Mouse (Mus musculus): ENCODE measurements around the gene Gm36028.
A peak's percentile ranks its signal among the peaks of the same experiment; 100 is the strongest.

Gene Gm36028

DNA sequence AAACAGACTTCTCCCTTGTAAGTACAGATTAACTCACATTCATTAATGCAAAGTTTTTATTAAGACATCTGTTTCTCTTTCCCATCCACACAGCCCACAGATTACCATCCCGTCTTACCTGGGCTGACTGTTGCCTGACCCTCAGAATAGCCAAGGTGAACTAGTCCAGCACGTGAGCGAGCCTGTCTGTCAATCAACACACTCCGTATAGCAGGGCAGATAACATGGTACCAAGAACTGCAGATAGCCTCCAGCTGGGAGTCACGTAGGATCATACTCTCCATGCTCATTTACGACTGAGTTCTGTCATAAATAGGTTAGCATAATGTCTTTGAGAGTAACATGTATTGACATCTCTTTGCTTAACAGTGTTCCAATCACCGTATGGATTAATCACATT lies at the start of gene Gm36028:
TSS of gene Gm36028 (minus strand) at position 118 of the 400 bp plus-strand sequence.
- DNase-seq: no peak

DNA sequence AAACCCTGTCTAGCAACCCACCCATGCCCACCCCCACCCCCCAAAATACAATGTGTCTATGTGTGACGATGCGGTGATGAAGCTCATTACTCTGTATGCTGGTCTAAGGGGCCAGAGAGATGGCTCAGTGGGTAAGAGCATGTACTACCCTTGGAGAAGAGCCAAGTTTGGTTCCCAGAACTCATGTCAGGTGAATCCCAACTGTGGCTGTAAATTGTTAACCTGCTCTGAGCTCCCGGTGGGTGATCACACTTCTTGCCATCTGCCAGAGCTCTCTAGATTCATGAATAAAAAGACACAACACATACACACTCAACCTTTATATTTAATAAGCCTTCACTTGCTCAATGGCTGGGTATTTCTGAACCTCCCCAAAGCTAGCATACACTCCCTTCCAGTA lies 45.5 kb upstream of the Gm36028 start:
- peak; percentile 76 for DNase-seq

DNA sequence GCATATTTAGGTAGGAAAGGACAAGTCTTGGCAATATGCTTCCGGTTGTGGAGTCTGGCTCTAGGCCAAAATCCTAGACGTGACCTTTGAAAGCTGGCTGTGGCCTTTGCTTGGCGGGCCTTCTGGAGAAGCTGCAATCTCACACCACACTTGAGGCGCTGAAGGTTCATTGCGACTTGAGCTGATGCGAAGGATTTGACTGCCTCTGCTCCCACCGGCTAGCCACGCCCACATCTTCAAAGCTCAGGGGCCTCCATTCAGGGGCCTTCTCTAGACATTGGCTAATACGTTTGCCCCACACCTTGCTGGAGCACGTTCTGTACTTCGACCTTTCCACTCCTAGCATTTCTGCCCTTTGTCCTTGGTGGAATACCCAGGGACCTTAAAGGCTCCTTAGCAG lies 40.4 kb upstream of the Gm36028 start:
- DNase-seq: peak; percentile 85

DNA sequence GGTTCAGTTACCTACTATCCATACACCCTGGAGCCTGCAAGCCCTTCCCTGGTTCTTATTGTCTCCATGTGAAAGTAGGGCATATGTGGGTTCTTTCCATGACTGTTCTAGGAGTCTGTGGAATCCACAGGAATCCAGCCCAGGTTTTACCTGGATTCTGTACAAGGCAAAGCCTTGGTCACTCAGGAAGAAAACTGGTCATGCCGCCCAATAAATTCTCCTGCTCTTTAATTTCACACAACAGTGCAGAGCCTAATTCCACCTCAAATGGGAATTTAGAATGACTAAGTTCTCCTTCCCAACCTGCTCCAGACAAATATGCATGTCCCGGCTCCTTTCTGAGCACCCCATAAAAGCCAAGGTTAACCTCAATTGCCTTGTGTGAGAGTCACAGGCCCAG lies 38.4 kb upstream of the Gm36028 start:
- DNase-seq: peak; percentile 58

DNA sequence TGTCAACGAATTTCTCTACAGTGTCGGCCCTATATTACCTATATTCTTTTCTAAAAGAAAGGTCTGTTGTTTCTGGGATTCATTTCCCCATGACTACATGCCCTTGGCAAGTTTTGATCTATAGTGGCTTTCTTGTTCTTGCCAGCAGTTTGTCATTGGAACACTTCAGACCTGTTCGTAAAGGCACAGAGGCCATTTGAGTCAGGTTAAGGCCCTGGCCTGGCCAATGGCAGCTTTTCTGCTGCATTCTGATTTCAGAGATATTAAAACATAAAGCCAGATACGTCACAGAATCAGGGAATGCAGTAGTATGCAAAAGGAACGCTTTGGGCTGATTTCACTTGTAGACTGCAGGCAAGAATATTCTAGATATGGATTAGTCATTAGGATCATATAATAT lies 37.8 kb upstream of the Gm36028 start:
- no peak for DNase-seq

DNA sequence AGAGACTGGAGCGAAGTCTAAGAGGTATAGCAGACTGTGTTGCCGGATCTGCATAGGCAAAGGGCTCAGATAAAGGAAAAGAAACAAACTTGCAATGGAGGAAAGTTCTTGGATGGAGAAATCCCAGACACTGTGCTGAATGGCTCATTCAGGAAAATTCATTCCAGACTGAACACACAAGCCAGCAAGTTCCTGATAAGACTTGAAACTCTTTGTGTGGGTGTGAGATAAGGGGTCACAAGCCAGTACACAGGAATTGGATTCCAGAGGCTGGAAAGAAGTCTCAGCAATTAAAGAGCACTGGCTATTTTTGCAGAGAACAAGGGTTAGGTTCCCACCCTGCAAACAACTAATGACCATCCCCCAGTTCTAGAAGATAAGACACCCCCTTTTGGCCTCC lies 33.0 kb upstream of the Gm36028 start:
- DNase-seq: no peak

DNA sequence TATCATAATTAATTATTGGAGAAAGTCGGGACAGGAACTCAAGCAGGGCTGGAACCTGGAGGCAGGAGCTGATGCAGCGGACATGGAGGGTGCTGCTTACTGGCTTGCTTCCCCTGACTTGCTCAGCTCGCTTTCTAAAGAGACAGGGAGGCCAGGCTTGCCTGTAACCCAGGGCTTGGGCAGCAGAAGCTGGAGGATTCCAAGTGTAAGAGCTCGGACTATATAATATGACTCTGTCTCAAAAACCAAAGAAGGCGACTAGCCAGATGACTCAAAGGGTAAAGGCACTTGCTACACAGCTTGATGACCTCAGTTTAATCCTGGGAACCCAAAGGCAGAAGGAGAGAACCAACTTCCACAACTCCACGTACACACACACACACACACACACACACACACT lies 32.4 kb upstream of the Gm36028 start:
- no peak for DNase-seq

DNA sequence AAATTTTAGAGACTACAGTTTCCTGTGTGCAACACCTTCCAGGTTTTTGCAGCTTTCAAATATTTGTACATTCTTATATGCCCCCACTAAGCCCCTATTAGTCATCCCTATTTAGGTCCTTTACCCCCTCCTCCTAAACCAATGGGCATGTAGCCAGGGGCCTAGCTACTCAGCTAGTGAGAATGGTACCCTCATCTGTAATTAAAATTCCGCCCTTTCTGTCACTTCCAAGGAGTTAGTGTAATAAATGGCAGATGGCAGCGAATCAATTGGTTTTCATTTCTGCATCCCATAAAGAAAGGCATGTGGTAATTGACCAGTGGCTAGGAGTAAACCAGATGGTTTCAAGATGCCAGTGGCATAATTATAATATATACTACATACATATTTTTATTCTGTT lies 31.7 kb upstream of the Gm36028 start:
- no peak for DNase-seq

DNA sequence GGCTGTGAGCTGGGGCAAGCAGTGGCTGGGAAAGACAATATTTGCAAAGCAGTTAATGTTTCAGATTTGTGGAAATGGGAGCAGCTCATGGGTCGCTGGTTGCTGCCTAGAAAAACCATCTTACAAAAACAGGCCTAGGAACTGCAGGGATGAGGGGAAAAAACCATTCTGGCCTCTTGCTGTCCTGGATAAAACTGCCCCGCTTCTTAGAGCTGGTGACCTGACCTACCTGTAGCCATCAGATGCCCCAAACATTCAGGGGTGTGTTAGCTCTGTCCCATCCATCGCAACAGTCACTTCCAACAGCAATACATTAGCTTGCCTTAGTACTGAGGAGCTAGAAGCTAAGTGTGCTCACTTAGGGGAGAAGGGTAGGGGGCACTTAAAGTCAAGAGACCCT lies 28.0 kb upstream of the Gm36028 start:
- no peak for DNase-seq

DNA sequence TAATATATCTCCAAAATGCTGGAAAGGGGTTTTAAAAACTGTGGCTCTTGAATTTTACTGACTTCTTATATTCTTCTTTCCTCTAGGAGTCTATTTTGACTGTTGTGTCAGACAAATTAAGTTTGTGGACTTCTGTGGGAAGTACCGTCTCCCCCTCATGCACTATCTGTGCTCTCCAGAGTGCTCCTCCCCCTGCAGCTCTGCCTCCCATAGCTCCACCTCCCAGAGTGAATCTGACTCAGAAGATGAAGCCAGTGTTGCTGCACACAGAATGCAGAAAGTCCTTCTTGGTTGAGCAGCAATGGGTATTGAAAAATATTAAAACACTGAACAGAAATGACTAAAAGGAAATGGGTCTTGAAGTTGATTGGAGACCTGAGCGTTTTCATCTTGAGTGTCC lies 20.2 kb upstream of the Gm36028 start:
- no peak for DNase-seq

DNA sequence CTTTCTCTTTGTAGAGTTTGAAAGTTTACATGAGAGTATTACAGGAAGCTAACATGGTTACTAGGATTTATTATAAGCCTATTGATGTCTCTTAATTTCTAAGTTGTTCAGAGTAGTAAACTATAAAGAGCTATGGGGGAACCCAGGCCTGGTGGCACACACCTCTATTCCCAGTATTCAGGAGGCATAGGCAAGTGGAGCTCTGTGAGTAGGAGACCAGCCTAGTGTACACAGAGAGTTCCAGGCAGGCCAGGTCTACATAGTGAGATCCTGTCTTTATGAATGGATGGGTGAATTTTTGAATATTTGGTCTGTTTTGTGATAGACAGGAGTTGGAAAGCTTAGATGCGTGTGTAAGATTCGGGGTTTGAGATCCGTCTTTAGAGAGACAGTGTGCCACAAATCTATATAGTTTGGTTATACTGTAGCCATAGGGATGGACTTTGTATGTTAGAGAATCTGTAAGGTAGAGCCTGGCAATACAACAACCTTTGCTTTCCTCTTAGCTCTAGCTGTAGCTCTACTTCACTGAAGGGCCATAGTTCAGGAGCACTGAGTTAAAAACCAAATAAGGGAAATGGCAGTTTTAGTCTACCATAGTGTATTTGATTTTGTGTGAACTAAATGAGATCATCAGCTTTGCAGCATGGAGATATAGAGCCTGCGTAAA lies 18.9 kb upstream of the Gm36028 start:
- DNase-seq: no peak

DNA sequence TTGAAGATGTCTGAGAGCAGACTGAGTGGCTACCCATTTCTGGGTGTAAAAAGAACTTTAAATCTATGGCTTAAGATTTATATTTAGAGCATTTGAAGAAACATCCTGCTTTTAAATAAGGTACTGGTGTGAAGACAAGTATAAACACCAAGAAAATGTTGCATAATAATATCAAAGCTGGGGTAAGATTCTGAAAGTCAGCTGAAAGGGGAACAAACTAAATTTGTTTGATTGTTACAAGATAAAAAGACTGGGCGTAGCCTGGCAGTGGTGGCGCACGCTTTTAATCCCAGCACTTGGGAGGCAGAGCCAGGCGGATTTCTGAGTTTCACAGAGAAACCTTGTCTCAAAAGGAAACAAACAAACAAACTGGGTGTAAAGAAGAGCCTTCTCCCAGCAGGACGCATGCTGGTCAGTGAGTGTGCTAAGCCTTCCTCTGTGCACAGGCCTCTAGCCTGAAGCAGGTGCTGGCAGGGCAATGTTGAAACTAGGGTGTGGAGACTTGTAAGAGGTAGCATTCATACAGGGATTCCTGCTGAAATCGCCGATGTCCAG lies 18.1 kb upstream of the Gm36028 start:
- no peak for DNase-seq

DNA sequence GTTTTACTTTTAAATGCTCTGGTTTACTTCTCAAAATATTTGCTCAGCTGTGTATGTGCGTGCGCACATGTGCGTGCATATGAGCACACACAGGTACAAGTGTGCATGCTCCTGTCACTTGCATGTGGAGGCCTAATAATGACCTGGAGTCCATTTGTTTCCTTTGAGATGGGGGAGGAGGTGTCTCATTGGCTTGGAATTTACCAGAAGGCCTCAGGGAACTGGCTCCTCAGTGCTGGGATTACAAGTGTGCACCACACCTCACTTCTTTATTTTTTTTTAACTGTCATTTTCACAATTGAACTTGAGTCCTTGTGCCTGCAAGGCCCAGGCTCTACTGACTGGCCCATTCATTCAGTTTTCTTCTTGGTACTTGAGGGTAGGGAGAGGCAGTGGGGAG lies 16.5 kb upstream of the Gm36028 start:
- DNase-seq: no peak

DNA sequence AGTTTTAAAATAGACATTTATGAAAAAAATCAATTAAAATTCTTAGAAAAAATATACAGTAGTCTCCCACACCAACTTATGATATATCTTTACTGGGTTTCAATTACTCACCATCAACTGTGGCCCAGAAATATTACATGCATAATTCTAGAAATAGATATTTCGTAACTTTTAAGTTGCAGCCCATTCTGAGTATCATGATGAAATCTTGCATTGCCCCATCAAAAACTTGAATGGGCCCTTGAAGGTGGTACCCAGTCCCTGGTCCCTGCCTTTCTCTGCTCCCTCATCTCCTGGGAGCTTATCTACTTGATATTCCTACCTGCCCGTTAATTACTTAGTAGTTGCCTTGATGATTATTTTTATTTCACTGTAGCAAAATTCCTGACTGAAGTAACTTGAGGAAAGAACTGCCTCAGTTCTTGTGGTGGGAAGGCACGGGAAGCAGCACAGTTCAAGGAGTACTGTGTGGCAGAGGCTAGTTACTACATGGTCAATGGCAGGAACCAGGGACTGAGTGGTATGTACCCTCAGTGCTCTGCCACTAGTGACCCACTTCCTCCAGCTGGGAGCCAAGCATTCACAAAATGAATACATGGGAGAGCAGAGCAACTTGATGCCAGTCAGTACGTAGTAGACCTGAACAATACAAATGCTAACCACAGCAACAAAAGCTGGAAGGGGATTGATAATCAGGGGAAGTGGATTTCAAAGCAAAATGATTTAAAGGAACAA lies 13.7 kb upstream of the Gm36028 start:
- DNase-seq: no peak

DNA sequence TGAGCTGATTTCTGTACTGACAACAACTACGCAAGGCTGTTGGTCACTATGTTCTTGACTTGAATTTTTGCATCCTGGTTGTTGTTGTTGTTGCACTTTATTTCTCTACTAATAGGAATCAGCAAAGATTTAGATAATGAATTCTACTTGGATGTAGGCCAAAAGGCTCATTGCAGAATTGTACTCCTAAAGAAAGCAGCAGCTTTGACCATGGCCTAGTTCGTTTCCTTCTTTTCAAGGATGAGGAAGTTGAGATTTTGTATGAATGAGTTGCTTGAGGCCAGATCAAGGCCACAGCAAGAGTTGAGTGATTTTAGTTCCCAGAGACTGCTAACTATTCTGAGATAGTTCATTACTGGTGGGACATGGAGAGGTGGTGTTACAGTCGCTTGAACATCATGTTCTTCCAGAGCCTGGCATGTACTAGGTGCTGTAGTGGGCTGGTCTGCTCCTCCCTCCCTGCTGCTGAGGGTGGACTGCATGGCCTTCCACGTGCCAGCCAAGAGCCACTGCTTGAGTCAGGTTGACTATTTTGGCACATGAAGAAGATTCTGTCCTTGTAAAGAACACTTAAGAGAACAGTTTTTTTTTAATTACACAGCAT lies 10.3 kb upstream of the Gm36028 start:
- DNase-seq: peak; percentile 85

DNA sequence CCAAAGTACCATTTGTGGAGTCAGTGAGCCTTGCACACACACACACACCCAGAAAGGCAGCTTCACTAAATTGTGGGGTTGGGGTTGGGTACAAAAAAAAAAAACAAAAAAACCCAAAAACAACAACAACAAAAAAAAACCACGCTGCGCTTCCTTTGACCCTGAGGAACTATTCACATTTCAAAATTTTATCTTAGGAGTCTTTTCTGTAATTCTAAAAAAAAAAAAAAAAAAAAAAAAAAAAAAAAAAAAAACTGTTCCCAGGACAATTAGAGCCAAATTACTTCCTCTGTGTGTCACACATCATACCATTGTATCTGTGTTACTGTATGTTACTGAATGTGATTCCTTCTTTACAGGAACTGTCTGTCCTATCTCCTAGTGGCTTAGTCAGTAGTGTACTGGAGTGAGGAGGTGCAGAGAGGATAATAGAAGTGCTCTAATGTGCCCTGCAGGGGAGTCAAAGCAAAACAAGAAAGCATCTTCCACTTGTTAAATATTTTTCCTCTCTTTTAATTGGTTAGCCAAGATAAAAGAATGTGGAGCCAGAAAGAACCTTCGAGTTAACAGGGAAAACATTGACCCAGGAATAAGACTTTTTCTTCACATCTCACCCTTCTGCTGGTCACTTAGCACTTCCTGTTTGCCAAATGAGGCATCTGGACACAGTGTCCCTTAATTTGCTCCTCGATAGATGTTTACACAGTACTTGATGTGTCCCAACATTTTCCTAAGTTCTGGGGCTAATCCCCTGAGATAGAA lies 8.7 kb upstream of the Gm36028 start:
- DNase-seq: peak; percentile 69

DNA sequence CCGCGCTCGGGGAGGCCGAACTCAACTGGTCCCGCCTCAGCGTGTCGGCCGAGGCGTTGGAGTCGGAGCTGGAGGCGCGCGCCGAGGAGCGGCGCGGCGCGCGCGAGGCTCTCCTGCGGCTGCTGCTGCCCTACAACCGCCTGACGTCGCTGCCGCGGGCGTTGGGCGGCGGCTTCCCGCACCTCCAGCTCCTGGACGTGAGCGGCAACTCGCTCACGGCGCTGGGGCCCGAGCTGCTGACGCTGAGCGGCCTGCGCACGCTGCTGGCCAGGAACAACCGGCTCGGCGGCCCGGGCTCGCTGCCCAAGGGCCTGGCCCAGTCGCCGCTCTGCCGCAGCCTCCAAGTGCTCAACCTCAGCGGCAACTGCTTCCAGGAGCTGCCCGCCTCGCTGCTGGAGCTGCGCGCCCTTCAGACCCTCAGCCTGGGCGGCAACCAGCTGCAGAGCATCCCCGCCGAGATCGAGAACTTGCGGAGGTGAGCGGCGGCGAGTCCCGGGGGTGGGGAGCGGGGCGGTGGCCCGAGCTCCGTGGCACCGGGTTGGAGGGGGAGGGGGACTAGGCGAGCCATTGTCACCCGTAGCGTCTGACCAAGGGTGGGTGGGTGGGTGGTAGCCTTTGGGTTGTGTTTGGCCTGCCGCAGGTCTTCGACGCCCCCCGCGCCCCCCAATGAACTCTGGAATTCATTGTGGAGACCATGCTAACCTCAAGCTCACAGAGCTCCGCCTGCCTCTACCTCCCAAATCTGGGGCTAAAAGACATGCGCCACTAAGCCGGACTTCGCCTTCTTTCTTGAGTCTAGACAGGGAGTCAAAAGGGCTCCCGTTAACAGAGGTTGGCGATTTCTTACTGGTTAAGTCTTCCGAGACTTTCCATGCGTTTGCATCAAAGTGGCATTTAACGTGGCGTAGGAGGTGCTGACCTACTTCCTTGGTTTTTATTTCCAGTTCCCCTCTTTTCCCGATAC lies 7.8 kb upstream of the Gm36028 start:
- peak; percentile 87 for DNase-seq

DNA sequence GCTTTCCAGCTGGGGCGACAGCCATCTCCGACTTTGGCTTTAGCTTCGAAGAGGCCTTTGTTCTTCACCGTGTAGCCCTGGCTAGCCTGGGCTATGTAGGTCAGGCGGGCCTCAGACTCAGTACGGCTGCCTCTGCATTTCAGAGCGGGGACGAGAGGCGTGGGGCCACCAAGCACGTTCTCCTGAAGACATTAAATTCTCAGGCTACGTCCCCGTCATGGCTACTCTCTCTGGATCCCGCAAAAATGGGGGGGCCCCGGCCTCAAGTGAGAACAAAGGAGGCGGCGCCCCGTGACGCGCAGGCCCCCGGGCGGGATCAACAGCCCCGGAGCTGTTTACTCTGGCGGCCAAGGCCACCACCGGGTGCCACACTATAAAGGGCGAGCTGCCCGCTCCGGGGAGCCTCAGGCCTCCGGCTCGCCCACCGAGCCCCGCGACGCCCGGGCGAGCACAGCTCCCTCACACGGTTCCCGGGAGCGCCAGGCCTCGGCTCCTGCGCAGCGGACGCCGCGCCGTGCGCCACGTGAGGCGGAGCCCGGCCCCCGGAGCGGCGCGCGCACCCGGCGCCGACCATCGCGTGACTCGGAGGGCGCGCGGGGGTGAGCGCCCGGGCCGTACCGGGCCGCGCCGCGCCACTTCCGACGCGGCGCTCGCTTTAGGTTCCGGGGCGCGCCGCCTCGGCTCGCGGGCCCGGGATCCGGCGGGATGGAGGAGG lies 7.0 kb upstream of the Gm36028 start, which contains the start of gene Lrrc58:
TSS of gene Lrrc58 (plus strand) at position 599 of the 715 bp plus-strand sequence.
- DNase-seq: peak; percentile 87

DNA sequence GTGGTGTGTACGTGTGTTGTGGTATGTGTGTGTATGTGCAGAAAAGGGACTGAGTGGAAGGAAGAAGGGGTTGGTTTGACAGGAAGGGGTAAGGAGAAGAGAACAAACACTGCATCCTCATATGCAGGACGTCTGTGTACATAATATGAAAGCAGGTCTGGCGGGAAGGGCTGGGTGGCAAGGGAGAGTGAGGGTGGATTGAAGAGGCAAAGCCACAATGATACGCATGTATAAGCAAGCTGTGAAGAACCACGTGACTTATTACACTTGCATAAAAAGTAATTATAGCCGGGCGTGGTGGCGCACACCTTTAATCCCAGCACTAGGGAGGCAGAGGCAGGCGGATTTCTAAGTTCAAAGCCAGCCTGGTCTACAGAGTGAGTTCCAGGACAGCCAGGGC lies 4.9 kb upstream of the Gm36028 start:
- DNase-seq: no peak

DNA sequence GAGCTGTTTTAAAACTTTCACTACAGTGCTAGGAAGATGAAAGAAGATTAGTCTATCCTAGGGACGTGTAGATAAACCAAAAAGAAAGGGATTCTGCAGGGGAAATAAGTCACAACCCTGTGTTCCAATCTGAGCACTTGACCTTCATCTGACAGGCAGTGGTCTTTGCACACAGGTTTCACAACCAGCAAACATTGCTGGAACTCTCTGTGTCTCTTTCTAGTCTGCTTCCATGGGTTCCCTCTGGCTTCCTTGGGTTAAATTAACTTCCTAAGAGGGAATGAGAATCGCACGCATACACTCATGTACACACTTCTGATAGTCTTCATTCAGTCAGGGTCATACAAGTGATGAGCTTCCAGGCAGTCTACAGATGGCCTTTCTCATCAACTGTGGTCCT lies 2.9 kb upstream of the Gm36028 start:
- no peak for DNase-seq

DNA sequence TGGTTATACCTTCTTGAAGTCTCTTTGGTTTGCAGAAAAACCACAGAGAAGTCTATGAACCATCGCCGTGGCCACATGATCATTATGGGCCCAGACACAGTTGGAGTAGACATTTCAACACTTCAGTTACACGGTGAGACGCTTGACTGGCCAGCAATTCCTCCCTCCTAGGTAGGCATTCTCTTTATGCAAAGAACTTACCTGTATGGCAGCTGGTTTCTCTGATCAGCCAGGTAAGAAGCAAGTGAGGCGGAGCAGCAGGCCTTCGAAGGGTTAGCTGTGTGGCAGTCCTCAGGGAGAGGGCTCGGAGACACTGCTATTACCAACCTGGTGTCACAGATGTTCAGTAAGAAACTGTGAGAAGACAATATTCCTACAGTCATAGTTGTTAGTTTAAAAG lies 733 bp downstream of the Gm36028 start:
- DNase-seq: no peak
